ENCODE assay signal across 8 mouse cellular contexts in the genomic region with DNA sequence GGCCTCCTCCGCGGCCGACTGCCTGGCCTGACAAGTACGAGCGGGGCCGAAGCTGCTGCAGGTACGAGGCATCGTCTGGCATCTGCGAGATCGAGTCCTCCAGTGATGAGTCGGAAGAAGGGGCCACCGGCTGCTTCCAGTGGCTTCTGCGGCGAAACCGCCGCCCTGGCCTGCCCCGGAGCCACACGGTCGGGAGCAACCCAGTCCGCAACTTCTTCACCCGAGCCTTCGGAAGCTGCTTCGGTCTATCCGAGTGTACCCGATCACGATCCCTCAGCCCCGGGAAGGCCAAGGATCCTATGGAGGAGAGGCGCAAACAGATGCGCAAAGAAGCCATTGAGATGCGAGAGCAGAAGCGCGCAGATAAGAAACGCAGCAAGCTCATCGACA. TPM values are rescaled to one million over a fixed set of nuclear protein-coding genes. Genes with fewer than 3 reads are reported as not detected.
DNase-seq lines count a peak whose midpoint lies in the region; ATAC-seq lines count a peak whose summit lies in the region.

No protein-coding gene starts in this region.

- H3K4me3 ChIP-seq in kidney, embryonic 15.5 days (replicated peaks): peak overlapping the region; percentile 40
- H3K4me3 ChIP-seq in embryonic facial prominence, embryonic 15.5 days (replicated peaks): peak overlapping the region; percentile 37
- H3K4me3 ChIP-seq in intestine, embryonic 16.5 days (ENCODE audit: low read length): peak overlapping the region; percentile 44

- no peak for ATAC-seq in kidney, embryonic 15.5 days (replicated peaks; ENCODE audit: low FRiP score)
- no peak for ATAC-seq in embryonic facial prominence, embryonic 15.5 days (ENCODE audit: insufficient number of reproducible peaks, low FRiP score, low TSS enrichment, low read depth)
- no peak for ATAC-seq in intestine, embryonic 16.5 days

- peaks cover 49% of the 10 kb centered on the region for H3K27me3 ChIP-seq in kidney, embryonic 15.5 days
- H3K27me3 ChIP-seq in embryonic facial prominence, embryonic 15.5 days: peaks cover 35% of the 10 kb centered on the region
- H3K27me3 ChIP-seq in intestine, embryonic 16.5 days (replicated peaks; ENCODE audit: control insufficient read depth, insufficient read depth, low read length): peaks cover 22% of the 10 kb centered on the region

- WGBS in kidney, embryonic 15.5 days: 53% methylated on average over 34 of the region's 34 CpGs
- WGBS in embryonic facial prominence, embryonic 15.5 days: 41% methylated on average over 34 of the region's 34 CpGs
- 55% methylated on average over 34 of the region's 34 CpGs for WGBS in intestine, embryonic 16.5 days

- H3K27ac ChIP-seq in kidney, embryonic 15.5 days: no peak overlapping the region
- no peak overlapping the region for H3K27ac ChIP-seq in embryonic facial prominence, embryonic 15.5 days (replicated peaks)
- no peak overlapping the region for H3K27ac ChIP-seq in intestine, embryonic 16.5 days (ENCODE audit: low read length)

- peaks cover 56% of the 10 kb centered on the region for H3K9me3 ChIP-seq in kidney, embryonic 15.5 days (replicated peaks)
- H3K9me3 ChIP-seq in embryonic facial prominence, embryonic 15.5 days (replicated peaks): peaks cover 46% of the 10 kb centered on the region
- peaks cover 44% of the 10 kb centered on the region for H3K9me3 ChIP-seq in intestine, embryonic 16.5 days (ENCODE audit: control insufficient read depth, low read length)

- DNase-seq in kidney, postnatal 25 days: no peak
- DNase-seq in neural tube, embryonic 10.5 days (ENCODE audit: extremely low spot score, low spot score): peak; percentile 40
- no peak for DNase-seq in layer of hippocampus, postnatal 25 days (ENCODE audit: extremely low spot score in 1 of 2, low spot score in 1 of 2)
- DNase-seq in yolk sac, embryonic 10.5 days (ENCODE audit: low spot score): no peak
- no peak for DNase-seq in spleen, postnatal 10 days (ENCODE audit: low spot score in 2 of 2)

- peaks cover 19% of the 10 kb centered on the region for H3K36me3 ChIP-seq in kidney, embryonic 15.5 days
- peaks cover 7% of the 10 kb centered on the region for H3K36me3 ChIP-seq in embryonic facial prominence, embryonic 15.5 days
- H3K36me3 ChIP-seq in intestine, embryonic 16.5 days (ENCODE audit: control insufficient read depth, insufficient read depth, low read length): peaks cover 7% of the 10 kb centered on the region; the same call in 1 of the 2 replicates

- peak overlapping the region; percentile 63 for H3K4me2 ChIP-seq in kidney, embryonic 15.5 days
- peak overlapping the region; percentile 49 for H3K4me2 ChIP-seq in embryonic facial prominence, embryonic 15.5 days (replicated peaks)
- H3K4me2 ChIP-seq in intestine, embryonic 16.5 days (ENCODE audit: low read depth, low read length): peak overlapping the region; percentile 44

- no peak overlapping the region; the same call in 1 of the 2 replicates for H3K9ac ChIP-seq in kidney, embryonic 15.5 days
- H3K9ac ChIP-seq in embryonic facial prominence, embryonic 15.5 days: 0 out of 2 replicates have a peak overlapping the region, but pooled peaks have one; percentile 0
- 0 out of 2 replicates have a peak overlapping the region, but pooled peaks have one; percentile 47 for H3K9ac ChIP-seq in intestine, embryonic 16.5 days (ENCODE audit: low read depth, low read length)

- peaks cover 42% of the 10 kb centered on the region for H3K4me1 ChIP-seq in kidney, embryonic 15.5 days
- peaks cover 34% of the 10 kb centered on the region for H3K4me1 ChIP-seq in embryonic facial prominence, embryonic 15.5 days
- 0 out of 2 replicates have a peak, but pooled peaks cover 2% of the 10 kb centered on the region for H3K4me1 ChIP-seq in intestine, embryonic 16.5 days (ENCODE audit: control insufficient read depth, insufficient read depth, low read length)

RNA-seq across cellular contexts. Expression of gene Gnas, which starts 15.6 kb away (rescaled TPM):
- 1,546 and 1,642 TPM in 2 replicates for polyA plus RNA-seq in kidney, embryonic 15.5 days (2015; fragmentation: Nextera tagmentation; extraction: Ambion mirVana)
- polyA plus RNA-seq in embryonic facial prominence, embryonic 15.5 days (2015; fragmentation: Nextera tagmentation; extraction: Ambion mirVana): 2,102 and 2,156 TPM in 2 replicates
- 402 and 775 TPM in 2 replicates for polyA plus RNA-seq in intestine, embryonic 16.5 days (2015; fragmentation: Nextera tagmentation; extraction: Ambion mirVana)
- total RNA-seq in layer of hippocampus, postnatal 25 days (2021): 1,000 to 10,000 TPM; 1,728 to 1,971 TPM

RNA-seq across cellular contexts. Expression of gene Gm20721, which starts 46.7 kb away (rescaled TPM):
- polyA plus RNA-seq in kidney, embryonic 15.5 days (2015; fragmentation: Nextera tagmentation; extraction: Ambion mirVana): 13.1 and 15.7 TPM in 2 replicates
- 26.0 and 38.6 TPM in 2 replicates for polyA plus RNA-seq in embryonic facial prominence, embryonic 15.5 days (2015; fragmentation: Nextera tagmentation; extraction: Ambion mirVana)
- 37.0 and 98.1 TPM in 2 replicates for polyA plus RNA-seq in intestine, embryonic 16.5 days (2015; fragmentation: Nextera tagmentation; extraction: Ambion mirVana)
- 1 to 10 TPM; 2.0 to 2.6 TPM for total RNA-seq in layer of hippocampus, postnatal 25 days (2021)
